Mouse (Mus musculus): ENCODE results near the gene Wdr81. TPM values are rescaled to one million over a fixed set of nuclear protein-coding genes. Genes with fewer than 3 reads are reported as not detected.
"Not testable (repeated sequence)": the region's sequence is repeated elsewhere in the genome, so short reads cannot be mapped to it uniquely, and the experiment has no call there.

Gene Wdr81
- total RNA-seq, 2 experiments from 2014 or later: 8.7 to 10.4 TPM

- DNase-seq: no peak
- intact Hi-C loops (cut with DNase I): loop anchor here (2.0 to 5.0 kb wide), 3 partner anchors 25 to 191 kb away; partner anchors contain the start of genes Myo1c, Prpf8 and Rilp
Measured at GRCm38 (mm10) chr11:75461743-75462252, 7.3 kb upstream of the Wdr81 start.

GRCm38 (mm10) chr11:75460844-75461742 lies 6.6 kb upstream of the Wdr81 start, which contains the start of gene Tlcd2:
Gene Tlcd2, plus strand, starts transcription at chr11:75461715.
- peak; percentile 97 to 98 for DNase-seq
- intact Hi-C loops (cut with DNase I): loop anchor here (5.0 kb wide), 1 partner anchor 191 kb away; the partner anchor contains the start of gene Myo1c

- peak; percentile 84 to 87 for DNase-seq
- intact Hi-C loops (cut with DNase I): loop anchor here (5.0 kb wide), 1 partner anchor 192 kb away; the partner anchor contains the start of gene Myo1c
Measured at GRCm38 (mm10) chr11:75460103-75460843, 5.8 kb upstream of the Wdr81 start.

- no peak for DNase-seq
- intact Hi-C loops (cut with DNase I): loop anchor here (5.0 kb wide), 2 partner anchors 57 to 193 kb away; partner anchors contain the start of gene Myo1c
Measured at GRCm38 (mm10) chr11:75459751-75460102, 5.2 kb upstream of the Wdr81 start.

- intact Hi-C loops (cut with DNase I): loop anchor here (5.0 kb wide), 1 partner anchor 57 kb away; no protein-coding TSS in a partner anchor
- peak; percentile 52 to 62 for DNase-seq
Measured at GRCm38 (mm10) chr11:75459141-75459711, 4.7 kb upstream of the Wdr81 start.

- peak; percentile 38 to 48 for DNase-seq
Measured at GRCm38 (mm10) chr11:75458628-75459041, 4.1 kb upstream of the Wdr81 start.

GRCm38 (mm10) chr11:75458169-75458568 lies 3.7 kb upstream of the Wdr81 start:
- intact Hi-C loops (cut with DNase I): loop anchor here (5.0 kb wide), 1 partner anchor 56 kb away; no protein-coding TSS in a partner anchor
- peak; percentile 28 to 32 for DNase-seq

More at GRCm38 (mm10) chr11:75458628-75459041, 4.1 kb upstream of the Wdr81 start:
- intact Hi-C loops (cut with DNase I): loop anchor here (5.0 kb wide), 1 partner anchor 56 kb away; no protein-coding TSS in a partner anchor

GRCm38 (mm10) chr11:75456440-75456871 lies 1.9 kb upstream of the Wdr81 start:
- intact Hi-C loops (cut with DNase I): loop anchor here (5.0 kb wide), 1 partner anchor 54 kb away; no protein-coding TSS in a partner anchor
- no peak for DNase-seq

- intact Hi-C loops (cut with DNase I): loop anchor here (5.0 kb wide), 1 partner anchor 54 kb away; no protein-coding TSS in a partner anchor
- not testable (repeated sequence) for DNase-seq
Measured at GRCm38 (mm10) chr11:75455971-75456370, 1.5 kb upstream of the Wdr81 start.

GRCm38 (mm10) chr11:75455041-75455736 lies 672 bp upstream of the Wdr81 start:
- peak; percentile 13 to 31 for DNase-seq
- intact Hi-C loops (cut with DNase I): loop anchor here (5.0 kb wide), 1 partner anchor 53 kb away; no protein-coding TSS in a partner anchor

GRCm38 (mm10) chr11:75452812-75453557 lies 1.5 kb downstream of the Wdr81 start:
- no peak for DNase-seq
- intact Hi-C loops (cut with DNase I): loop anchor here (5.0 kb wide), 2 partner anchors 119 to 276 kb away; partner anchors contain the start of gene Ovca2

GRCm38 (mm10) chr11:75452081-75452480 lies 2.4 kb downstream of the Wdr81 start:
- DNase-seq: no peak
- intact Hi-C loops (cut with DNase I): loop anchor here (5.0 kb wide), 2 partner anchors 120 to 275 kb away; partner anchors contain the start of gene Ovca2

- intact Hi-C loops (cut with DNase I): loop anchor here (5.0 kb wide), 2 partner anchors 121 to 274 kb away; partner anchors contain the start of gene Ovca2
- DNase-seq: no peak
Measured at GRCm38 (mm10) chr11:75450936-75451335, 3.6 kb downstream of the Wdr81 start.

GRCm38 (mm10) chr11:75450304-75450908 lies 4.1 kb downstream of the Wdr81 start:
- intact Hi-C loops (cut with DNase I): loop anchor here (5.0 kb wide), 2 partner anchors 122 to 273 kb away; partner anchors contain the start of gene Ovca2
- no peak for DNase-seq

- intact Hi-C loops (cut with DNase I): loop anchor here (5.0 kb wide), 2 partner anchors 123 to 272 kb away; partner anchors contain the start of gene Ovca2
Measured at GRCm38 (mm10) chr11:75449695-75450094, 4.8 kb downstream of the Wdr81 start.

GRCm38 (mm10) chr11:75448575-75448974 lies 5.9 kb downstream of the Wdr81 start:
- no peak for DNase-seq
- intact Hi-C loops (cut with DNase I): no loop called here

More at GRCm38 (mm10) chr11:75449695-75450094, 4.8 kb downstream of the Wdr81 start:
- DNase-seq: no peak

- intact Hi-C loops (cut with DNase I): no loop called here
- no peak for DNase-seq
Measured at GRCm38 (mm10) chr11:75443711-75444110, 10.8 kb downstream of the Wdr81 start.

GRCm38 (mm10) chr11:75441601-75442000 lies 12.9 kb downstream of the Wdr81 start:
- no peak for DNase-seq
- intact Hi-C loops (cut with DNase I): no loop called here
